Mouse (Mus musculus) embryonic facial prominence, embryonic 11.5 days (tissue): ENCODE results near the gene Creg2. TPM values are rescaled to one million over a fixed set of nuclear protein-coding genes. Genes with fewer than 3 reads are reported as not detected.

Source experiments
- ATAC-seq: fragments of 200-750 bp; cut with Nextera tagmentation; replicated peaks from 2 replicates; pipeline ENCODE4 v1.8.0; 2017; ENCODE audit warnings: low read depth; ENCODE audit not compliant: insufficient number of reproducible peaks, low FRiP score, low TSS enrichment
- DNase-seq: peaks from one replicate; pipeline ENCODE4 v3.0.0-alpha.2; 2015; ENCODE audit warnings: low spot score
- H3K27ac ChIP-seq: fragments of 300-500 bp; sonication (generic); replicated peaks from 2 replicates; pipeline ENCODE4 v1.5.1; 2014; ENCODE audit warnings: mild to moderate bottlenecking, low read depth, low read length, control low read depth
- H3K27me3 ChIP-seq: fragments of 300-500 bp; sonication (generic); 2 replicates; pipeline ENCODE4 v1.6.1; 2014; ENCODE audit warnings: mild to moderate bottlenecking, low read length, moderate library complexity, mixed read lengths; ENCODE audit not compliant: control insufficient read depth, insufficient read depth
- H3K36me3 ChIP-seq: fragments of 300-500 bp; sonication (generic); replicated peaks from 2 replicates; pipeline ENCODE4 v1.6.1; 2014; ENCODE audit warnings: low read depth, mild to moderate bottlenecking, low read length, moderate library complexity, mixed read lengths; ENCODE audit not compliant: control insufficient read depth, insufficient read depth
- H3K4me1 ChIP-seq: fragments of 300-500 bp; sonication (generic); 2 replicates; pipeline ENCODE4 v1.6.1; 2014; ENCODE audit warnings: low read length, mixed read lengths; ENCODE audit not compliant: control insufficient read depth, insufficient read depth
- H3K4me2 ChIP-seq: fragments of 300-500 bp; sonication (generic); 2 replicates; pipeline ENCODE4 v1.6.1; 2014; ENCODE audit warnings: low read depth, mild to moderate bottlenecking, control low read depth, low read length, moderate library complexity
- H3K4me3 ChIP-seq: fragments of 300-500 bp; sonication (generic); 2 replicates; pipeline ENCODE4 v1.5.1; 2014; ENCODE audit warnings: low read depth, low read length, control low read depth
- H3K9ac ChIP-seq: fragments of 300-500 bp; sonication (generic); replicated peaks from 2 replicates; pipeline ENCODE4 v1.6.1; 2014; ENCODE audit warnings: mild to moderate bottlenecking, control low read depth, low read length
- H3K9me3 ChIP-seq: fragments of 300-500 bp; sonication (generic); replicated peaks from 2 replicates; pipeline ENCODE4 v1.6.1; 2016; ENCODE audit warnings: mild to moderate bottlenecking, low read length, inconsistent platforms, mixed read lengths; ENCODE audit not compliant: control insufficient read depth
- WGBS: fragments of 180-500 bp; shearing (Covaris S2); extraction: QIAGEN DNeasy Blood & Tissue Kit; methylation state at CpG from one replicate; pipeline ENCODE4 v1.1.7; 2014; 5-methylcytosine and 5-hydroxymethylcytosine counted together
- polyA plus RNA-seq: library from polyadenylated mRNA; unstranded; fragments of >200 nt; fragmentation: Nextera tagmentation; extraction: Ambion mirVana; gene quantifications from 2 replicates; pipeline ENCODE4 v1.2.1, GENCODE M21; 2014

Creg2 gene
- polyA plus RNA-seq, 1 experiment from 2014 or later: 0.22 TPM

DNA sequence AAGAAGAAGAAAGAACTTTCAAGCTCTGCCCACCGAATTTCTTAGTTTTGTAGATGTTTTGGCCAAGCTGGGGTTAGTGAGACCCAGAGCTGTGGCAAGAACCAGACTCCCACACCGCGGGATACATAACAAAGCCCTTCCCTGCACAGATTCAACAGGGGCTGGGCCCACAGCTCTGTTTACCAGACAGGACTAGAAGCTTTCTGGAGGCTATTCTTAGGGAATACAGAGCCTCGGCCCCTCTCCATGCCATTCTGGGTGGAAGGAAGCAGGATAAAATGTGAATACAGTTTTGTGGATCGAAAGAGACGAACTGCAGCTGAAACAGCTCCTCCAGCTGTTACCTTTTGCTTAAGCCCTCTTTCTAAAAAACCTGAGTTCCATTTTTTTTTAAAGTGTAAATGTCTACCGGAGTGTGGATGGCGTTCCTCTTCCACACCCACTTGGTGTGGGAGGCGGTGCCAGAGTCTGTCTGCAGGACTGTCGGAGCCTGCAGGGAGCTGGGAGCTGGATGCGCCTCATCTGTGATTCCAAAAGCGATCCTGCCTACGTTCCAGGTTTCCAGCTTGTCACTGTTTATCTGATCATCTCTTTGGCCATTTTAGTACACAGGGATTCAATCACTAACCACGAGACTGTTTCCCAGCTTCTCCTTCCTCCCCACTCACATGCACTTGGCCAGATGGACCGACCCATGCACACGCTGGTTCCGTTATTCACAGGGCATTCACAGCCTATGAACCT is 1.4 kb downstream of the Creg2 start:
- H3K9ac ChIP-seq: no peak overlapping the region
- no peaks in the 10 kb centered on the region for H3K9me3 ChIP-seq
- peaks cover 5% of the 10 kb centered on the region; the same call in 1 of the 2 replicates for H3K4me1 ChIP-seq
- peak overlapping the region; percentile 51 for H3K4me3 ChIP-seq
- H3K27ac ChIP-seq: no peak overlapping the region
- no peaks in the 10 kb centered on the region for H3K36me3 ChIP-seq
- H3K4me2 ChIP-seq: peak overlapping the region; percentile 96
- ATAC-seq (no peak), DNase-seq (peak; percentile 24)
- WGBS: 18% methylated on average over 17 of the region's 17 CpGs
- peaks cover 25% of the 10 kb centered on the region for H3K27me3 ChIP-seq

GRCm38 (mm10) chr1:39648584-39648983 is 2.7 kb downstream of the Creg2 start:
- H3K9ac ChIP-seq: no peak overlapping the region
- ATAC-seq: no peak
- peaks cover 25% of the 10 kb centered on the region for H3K27me3 ChIP-seq

DNA sequence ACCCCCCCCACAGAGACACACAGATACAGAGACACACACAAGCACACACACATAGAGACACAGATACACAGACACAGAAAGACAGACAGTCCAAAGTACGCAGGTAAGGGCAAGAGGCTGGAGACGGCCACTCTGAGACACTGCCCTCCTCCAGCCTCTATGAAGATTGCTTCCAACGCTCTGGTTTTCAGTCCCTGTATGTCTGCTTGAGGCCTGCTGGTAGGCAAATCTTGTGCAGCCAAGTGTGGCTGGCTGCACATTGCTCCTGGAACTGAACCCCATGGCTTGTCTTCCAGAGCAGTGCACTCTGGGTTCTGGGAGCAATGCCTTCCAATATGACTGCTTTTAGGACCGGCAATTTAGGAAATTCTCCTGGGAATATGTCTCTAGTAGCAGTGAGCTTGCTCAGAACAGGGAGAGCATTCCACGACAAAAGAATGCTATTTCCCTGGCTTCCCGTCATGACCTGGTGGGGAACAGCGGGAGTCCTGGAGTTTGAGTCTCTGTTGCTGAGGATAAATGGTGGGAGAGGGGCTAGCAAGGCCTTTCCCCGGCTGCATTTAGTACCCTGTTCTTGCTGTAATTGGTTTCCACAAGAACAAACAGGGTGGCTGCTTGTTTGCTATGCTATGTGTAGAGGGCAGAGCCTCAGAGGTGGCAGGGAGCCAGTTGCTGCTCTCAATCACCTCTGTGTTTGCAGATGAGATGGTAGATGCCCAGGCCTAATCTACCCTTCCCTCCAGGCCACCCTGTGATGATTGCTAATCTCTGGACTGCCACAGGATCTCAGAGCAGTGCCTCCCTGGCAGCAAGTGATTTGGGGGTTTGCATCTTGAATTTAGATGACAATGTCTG is 5.1 kb downstream of the Creg2 start:
- no peak for ATAC-seq
- DNase-seq: no peak
- no peak overlapping the region for H3K4me3 ChIP-seq
- peaks cover 20% of the 10 kb centered on the region for H3K27me3 ChIP-seq
- H3K27ac ChIP-seq: no peak overlapping the region
- H3K9me3 ChIP-seq: no peaks in the 10 kb centered on the region; the same call in 1 of the 2 replicates
- peaks cover 5% of the 10 kb centered on the region; the same call in 1 of the 2 replicates for H3K4me1 ChIP-seq
- no peak overlapping the region for H3K9ac ChIP-seq
- no peaks in the 10 kb centered on the region for H3K36me3 ChIP-seq
- no peak overlapping the region for H3K4me2 ChIP-seq
- WGBS: 51% methylated on average over 8 of the region's 8 CpGs

More at GRCm38 (mm10) chr1:39648584-39648983, 2.7 kb downstream of the Creg2 start:
- no peaks in the 10 kb centered on the region for H3K36me3 ChIP-seq
- no peaks in the 10 kb centered on the region for H3K9me3 ChIP-seq
- H3K4me3 ChIP-seq: no peak overlapping the region
- peaks cover 5% of the 10 kb centered on the region; the same call in 1 of the 2 replicates for H3K4me1 ChIP-seq
- H3K4me2 ChIP-seq: no peak overlapping the region
- no peak for DNase-seq
- WGBS: 88% methylated on average over 7 of the region's 7 CpGs
- no peak overlapping the region for H3K27ac ChIP-seq

DNA sequence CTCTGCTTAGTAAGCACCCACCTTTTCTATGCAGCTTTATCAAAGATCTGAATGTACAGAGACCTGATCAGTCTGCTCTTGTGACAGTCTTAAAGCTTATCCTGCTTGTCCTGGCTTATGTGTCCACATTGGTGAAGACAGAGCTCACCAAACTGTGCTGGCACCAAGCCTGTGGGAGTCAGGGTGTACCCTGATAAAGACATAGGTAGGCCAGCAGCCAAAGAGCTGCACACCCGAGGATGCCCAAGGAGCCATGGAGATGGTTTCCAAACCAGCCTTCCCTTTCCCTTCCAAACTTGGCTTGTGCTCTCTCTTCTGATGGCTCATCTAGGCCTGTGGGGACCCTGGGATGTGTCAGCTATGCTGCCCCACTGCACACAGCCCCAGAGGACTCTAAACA is 6.9 kb downstream of the Creg2 start:
- DNase-seq (no peak), ATAC-seq (no peak)
- no peaks in the 10 kb centered on the region; the same call in 1 of the 2 replicates for H3K9me3 ChIP-seq
- no peak overlapping the region for H3K9ac ChIP-seq
- no peak overlapping the region for H3K27ac ChIP-seq
- no peaks in the 10 kb centered on the region for H3K4me1 ChIP-seq
- 52% methylated on average over 1 of the region's 1 CpGs for WGBS
- no peak overlapping the region for H3K4me2 ChIP-seq
- peaks cover 6% of the 10 kb centered on the region; the same call in 1 of the 2 replicates for H3K27me3 ChIP-seq
- no peaks in the 10 kb centered on the region for H3K36me3 ChIP-seq
- no peak overlapping the region for H3K4me3 ChIP-seq

DNA sequence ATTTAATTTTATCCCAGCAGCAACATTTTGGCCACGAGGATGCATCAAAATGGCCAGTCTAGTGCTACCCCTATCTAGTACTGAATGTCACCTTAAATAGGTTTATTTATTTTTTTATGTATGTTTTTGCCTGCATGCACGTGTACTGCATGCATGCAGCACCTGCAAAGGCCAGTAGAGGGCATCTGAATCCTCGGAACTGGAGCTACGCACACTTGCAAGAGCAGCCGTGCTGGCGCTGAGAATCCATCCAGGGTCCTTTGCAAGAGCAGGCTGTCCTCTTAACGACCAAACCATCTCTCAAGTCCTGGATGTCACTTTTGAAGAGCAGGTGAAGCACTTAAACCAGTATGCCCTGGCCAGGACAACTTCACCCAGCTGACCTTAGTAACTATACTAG is 9.6 kb downstream of the Creg2 start:
- no peak for ATAC-seq
- H3K4me3 ChIP-seq: no peak overlapping the region
- H3K4me2 ChIP-seq: no peak overlapping the region
- no peaks in the 10 kb centered on the region; the same call in 1 of the 2 replicates for H3K9me3 ChIP-seq
- H3K27ac ChIP-seq: no peak overlapping the region
- H3K9ac ChIP-seq: no peak overlapping the region
- no peak for DNase-seq
- H3K4me1 ChIP-seq: no peaks in the 10 kb centered on the region
- H3K36me3 ChIP-seq: no peaks in the 10 kb centered on the region
- H3K27me3 ChIP-seq: no peaks in the 10 kb centered on the region
- WGBS: 91% methylated on average over 7 of the region's 7 CpGs

DNA sequence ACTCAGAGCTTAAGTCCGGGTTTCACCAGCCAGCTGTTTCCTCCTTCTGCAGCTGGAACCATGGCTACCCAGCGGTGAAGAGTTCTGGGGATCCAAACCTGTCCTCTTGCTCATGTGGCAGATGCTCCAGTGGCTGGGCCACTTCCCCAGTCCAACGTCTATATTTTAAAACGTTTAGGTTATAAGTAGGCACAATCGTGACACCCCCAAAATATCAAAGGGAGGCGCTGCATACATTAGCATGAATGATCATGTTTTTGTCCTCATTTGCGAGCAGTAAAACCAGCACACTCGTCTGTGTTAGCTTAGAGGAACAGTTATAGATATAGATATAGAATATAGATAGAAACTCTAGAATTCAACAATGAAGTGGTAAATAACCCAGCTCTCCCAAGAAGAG is 14.1 kb downstream of the Creg2 start:
- no peaks in the 10 kb centered on the region for H3K27me3 ChIP-seq
- no peaks in the 10 kb centered on the region for H3K36me3 ChIP-seq
- no peaks in the 10 kb centered on the region; the same call in 1 of the 2 replicates for H3K9me3 ChIP-seq
- DNase-seq (no peak), ATAC-seq (no peak)
- 64% methylated on average over 8 of the region's 8 CpGs for WGBS
- H3K9ac ChIP-seq: no peak overlapping the region
- H3K4me1 ChIP-seq: no peaks in the 10 kb centered on the region
- no peak overlapping the region for H3K4me2 ChIP-seq
- H3K4me3 ChIP-seq: no peak overlapping the region
- H3K27ac ChIP-seq: no peak overlapping the region

GRCm38 (mm10) chr1:39636660-39637059 is 14.6 kb downstream of the Creg2 start:
- Histone ChIP-seq H3K4me1 (no peaks in the 10 kb centered on the region), H3K9ac (no peak overlapping the region), H3K27ac (no peak overlapping the region), H3K4me3 (no peak overlapping the region), H3K4me2 (no peak overlapping the region), H3K36me3 (no peaks in the 10 kb centered on the region), H3K27me3 (no peaks in the 10 kb centered on the region), H3K9me3 (no peaks in the 10 kb centered on the region; the same call in 1 of the 2 replicates)
- peak; percentile 50 for DNase-seq
- ATAC-seq: no peak; the same call in 1 of the 2 replicates
- WGBS: 0% methylated on average over 5 of the region's 5 CpGs

GRCm38 (mm10) chr1:39636196-39636595 is 15.1 kb downstream of the Creg2 start:
- no peak for DNase-seq
- no peak for ATAC-seq
- Histone ChIP-seq H3K27me3 (no peaks in the 10 kb centered on the region), H3K9ac (no peak overlapping the region), H3K4me2 (no peak overlapping the region), H3K9me3 (no peaks in the 10 kb centered on the region), H3K36me3 (no peaks in the 10 kb centered on the region), H3K4me3 (no peak overlapping the region), H3K27ac (no peak overlapping the region), H3K4me1 (no peaks in the 10 kb centered on the region)
- 21% methylated on average over 5 of the region's 5 CpGs for WGBS
